Mouse (Mus musculus) layer of hippocampus, adult 9-11 months (tissue): Measurements from ENCODE around the gene Itgb1.

Experiments
- DNase-seq: peaks from one replicate; pipeline ENCODE4 v3.0.0; 2022

Itgb1 gene

GRCm38 (mm10) chr8:128685507-128686428 is at the start of gene Itgb1:
Gene Itgb1, plus strand, starts transcription at chr8:128685654.
- DNase-seq = peak; percentile 89

- DNase-seq = no peak
These were observed 42.4 kb upstream of the Itgb1 start for GRCm38 (mm10) chr8:128643104-128643503.

GRCm38 (mm10) chr8:128645452-128645851 is 40.0 kb upstream of the Itgb1 start:
- DNase-seq = no peak

- DNase-seq = no peak
These were observed 39.0 kb upstream of the Itgb1 start for GRCm38 (mm10) chr8:128646456-128646855.

GRCm38 (mm10) chr8:128648071-128648470 is 37.4 kb upstream of the Itgb1 start:
- DNase-seq = no peak

- DNase-seq = no peak
These were observed 35.1 kb upstream of the Itgb1 start for GRCm38 (mm10) chr8:128650331-128650855.

GRCm38 (mm10) chr8:128652399-128653109 is 32.9 kb upstream of the Itgb1 start:
- peak; percentile 42 for DNase-seq

GRCm38 (mm10) chr8:128653642-128654364 is 31.7 kb upstream of the Itgb1 start:
- DNase-seq = no peak

GRCm38 (mm10) chr8:128654365-128655099 is 30.9 kb upstream of the Itgb1 start:
- DNase-seq = peak; percentile 56

- no peak for DNase-seq
These were observed 23.3 kb upstream of the Itgb1 start for GRCm38 (mm10) chr8:128662144-128662543.

- DNase-seq = no peak
These were observed 22.8 kb upstream of the Itgb1 start for GRCm38 (mm10) chr8:128662696-128663095.

GRCm38 (mm10) chr8:128663106-128663505 is 22.3 kb upstream of the Itgb1 start:
- no peak for DNase-seq

GRCm38 (mm10) chr8:128666576-128667263 is 18.7 kb upstream of the Itgb1 start:
- no peak for DNase-seq

GRCm38 (mm10) chr8:128671813-128672212 is 13.6 kb upstream of the Itgb1 start:
- DNase-seq = no peak

GRCm38 (mm10) chr8:128672441-128672840 is 13.0 kb upstream of the Itgb1 start:
- DNase-seq = no peak

- no peak for DNase-seq
These were observed 12.5 kb upstream of the Itgb1 start for GRCm38 (mm10) chr8:128672950-128673349.

- DNase-seq = no peak
These were observed 9.4 kb upstream of the Itgb1 start for GRCm38 (mm10) chr8:128675848-128676629.

GRCm38 (mm10) chr8:128679909-128680308 is 5.5 kb upstream of the Itgb1 start:
- DNase-seq = peak; percentile 10

- no peak for DNase-seq
These were observed 4.7 kb upstream of the Itgb1 start for GRCm38 (mm10) chr8:128680548-128681325.

GRCm38 (mm10) chr8:128681970-128682369 is 3.5 kb upstream of the Itgb1 start:
- DNase-seq = no peak
